Mouse (Mus musculus): Measurements from ENCODE around the gene Hnrnpul2. TPM values are rescaled to one million over a fixed set of nuclear protein-coding genes. Genes with fewer than 3 reads are reported as not detected.

Gene Hnrnpul2
- polyA plus RNA-seq (2015; fragmentation: Nextera tagmentation; extraction: Ambion mirVana): 5.4 and 5.6 TPM in 2 replicates

- H3K4me2 ChIP-seq: peak within 1 kb of the TSS; percentile 89
- peaks cover 37% of the 10 kb centered on the region for H3K4me1 ChIP-seq
- peaks cover 35% of the 10 kb centered on the region for H3K36me3 ChIP-seq
- no peaks in the 10 kb centered on the region for H3K9me3 ChIP-seq
- peak within 1 kb of the TSS; percentile 82 for H3K4me3 ChIP-seq
- under 1% methylated on average over 81 of the region's 83 CpGs for WGBS
- ATAC-seq (ENCODE audit: insufficient number of reproducible peaks, low FRiP score, low TSS enrichment, low read depth): peak; percentile 95
- no peaks in the 10 kb centered on the region for H3K27me3 ChIP-seq
- H3K9ac ChIP-seq: peak within 1 kb of the TSS; percentile 96
- peak within 1 kb of the TSS; percentile 100 for H3K27ac ChIP-seq
Observed at GRCm38 (mm10) chr19:8819596-8820423, at the start of gene Hnrnpul2. Gene Hnrnpul2, plus strand, starts transcription at chr19:8820010.

- Histone ChIP-seq H3K9ac (peak within 1 kb of the TSS; percentile 83), H3K27ac (peak within 1 kb of the TSS; percentile 92), H3K4me3 (peak within 1 kb of the TSS; percentile 65), H3K9me3 (no peaks in the 10 kb centered on the region), H3K36me3 (peaks cover 67% of the 10 kb centered on the region), H3K4me2 (peak within 1 kb of the TSS; percentile 45), H3K4me1 (peaks cover 28% of the 10 kb centered on the region), H3K27me3 (no peaks in the 10 kb centered on the region)
- no peak for ATAC-seq (ENCODE audit: insufficient number of reproducible peaks, low FRiP score, low TSS enrichment, low read depth)
- 20% methylated on average over 29 of the region's 29 CpGs for WGBS
Observed at GRCm38 (mm10) chr19:8770567-8771270, 49.1 kb upstream of the Hnrnpul2 start, which contains the start of gene Tmem223. Gene Tmem223, plus strand, starts transcription at chr19:8770996.

DNA sequence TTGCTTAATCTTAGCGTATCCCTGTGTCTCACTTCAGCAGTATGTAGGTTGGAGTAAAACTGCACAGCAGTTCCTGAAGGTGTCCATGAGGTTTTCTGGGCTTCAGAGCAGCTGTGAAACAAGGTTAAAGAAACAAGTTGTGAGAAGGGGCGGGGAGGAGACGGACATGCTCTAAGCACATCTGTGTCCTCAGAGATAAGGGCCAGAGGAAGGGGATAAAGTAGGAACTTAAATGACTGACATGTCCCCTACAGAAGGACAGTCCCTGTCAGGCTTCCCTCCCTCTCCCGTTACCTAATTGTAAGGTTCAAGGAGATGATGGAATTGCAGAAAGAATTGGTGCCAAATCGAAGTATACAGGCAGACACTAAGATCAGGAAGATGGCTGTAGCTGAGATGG, 46.8 kb upstream of the Hnrnpul2 start:
- no peak overlapping the region for H3K9ac ChIP-seq
- no peak for ATAC-seq (ENCODE audit: insufficient number of reproducible peaks, low FRiP score, low TSS enrichment, low read depth)
- H3K4me3 ChIP-seq: peak overlapping the region; percentile 75
- peak overlapping the region; percentile 88 for H3K4me2 ChIP-seq
- H3K36me3 ChIP-seq: peaks cover 49% of the 10 kb centered on the region
- H3K27me3 ChIP-seq: no peaks in the 10 kb centered on the region
- peak overlapping the region; percentile 33 for H3K27ac ChIP-seq
- H3K4me1 ChIP-seq: peaks cover 28% of the 10 kb centered on the region
- WGBS: 82% methylated on average over 5 of the region's 5 CpGs
- no peaks in the 10 kb centered on the region for H3K9me3 ChIP-seq

DNA sequence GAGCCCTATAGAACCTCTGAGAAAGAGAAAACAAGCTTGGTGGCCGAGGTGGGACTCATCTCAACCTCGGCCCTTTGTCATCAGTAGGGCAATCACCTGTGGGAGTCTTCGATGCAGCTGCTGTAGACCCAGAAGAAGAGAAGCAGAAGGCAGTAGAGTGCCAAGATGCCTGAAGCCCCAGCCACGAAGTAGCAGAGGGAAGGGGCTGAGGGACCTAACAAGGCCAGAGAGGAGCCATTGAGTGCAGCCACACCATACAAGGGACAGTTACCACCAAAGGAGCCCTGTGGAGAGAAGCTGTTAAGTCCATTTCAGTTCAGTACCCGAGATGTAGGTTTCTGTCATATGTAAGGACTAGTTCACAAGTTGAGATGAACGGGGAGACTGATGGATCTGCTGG, 46.4 kb upstream of the Hnrnpul2 start:
- Histone ChIP-seq H3K9ac (peak overlapping the region; percentile 91), H3K36me3 (peaks cover 47% of the 10 kb centered on the region), H3K27me3 (no peaks in the 10 kb centered on the region), H3K4me1 (peaks cover 28% of the 10 kb centered on the region), H3K4me3 (peak overlapping the region; percentile 75), H3K9me3 (no peaks in the 10 kb centered on the region), H3K27ac (peak overlapping the region; percentile 99), H3K4me2 (peak overlapping the region; percentile 88)
- ATAC-seq (ENCODE audit: insufficient number of reproducible peaks, low FRiP score, low TSS enrichment, low read depth): no peak
- 51% methylated on average over 6 of the region's 6 CpGs for WGBS

DNA sequence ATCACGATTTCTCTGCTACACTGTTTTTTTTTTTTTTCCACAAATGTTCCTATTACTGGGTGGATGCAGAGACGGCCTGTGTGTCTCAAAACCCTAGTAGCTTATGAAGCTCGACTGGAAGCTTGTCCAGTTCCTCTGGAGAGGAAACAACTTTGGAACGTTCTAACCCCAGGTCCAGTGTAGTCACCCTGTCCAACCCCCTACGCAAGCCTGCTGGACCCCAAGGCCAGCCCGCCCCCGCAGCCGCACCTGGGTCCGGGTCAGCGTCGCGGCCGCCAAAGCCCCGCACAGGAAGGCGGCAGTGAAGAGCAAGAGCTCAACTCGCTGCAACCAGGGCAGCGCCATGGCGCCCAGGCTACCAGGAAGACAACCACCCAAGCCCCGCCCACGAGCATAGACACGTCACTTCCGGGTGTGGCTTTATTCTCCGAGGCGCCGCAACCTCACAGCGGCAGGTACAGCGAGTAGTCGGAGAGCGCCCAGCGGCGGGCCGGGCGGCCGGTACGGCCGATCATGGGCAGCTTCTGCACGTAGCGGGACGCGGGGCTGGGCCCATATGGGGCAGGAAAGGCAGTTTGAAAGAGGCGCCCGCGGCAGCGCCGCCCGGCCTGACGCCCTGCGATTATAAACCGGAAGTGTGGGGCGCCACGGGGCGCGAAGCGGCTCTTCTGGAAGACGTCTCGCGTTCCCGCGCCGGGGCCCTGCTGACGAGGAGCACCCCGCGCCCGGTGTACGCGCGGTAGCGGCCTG, 45.5 kb upstream of the Hnrnpul2 start, which contains the start of gene Tmem179b:
Tmem179b (minus strand) TSS at position 382 of the 750 bp plus-strand sequence.
- Histone ChIP-seq H3K9me3 (no peaks in the 10 kb centered on the region), H3K4me3 (peak within 1 kb of the TSS; percentile 75), H3K4me1 (peaks cover 28% of the 10 kb centered on the region), H3K36me3 (peaks cover 42% of the 10 kb centered on the region), H3K4me2 (peak within 1 kb of the TSS; percentile 88), H3K27ac (peak within 1 kb of the TSS; percentile 99), H3K9ac (peak within 1 kb of the TSS; percentile 91), H3K27me3 (no peaks in the 10 kb centered on the region)
- under 1% methylated on average over 67 of the region's 68 CpGs for WGBS
- peak; percentile 91 for ATAC-seq (ENCODE audit: insufficient number of reproducible peaks, low FRiP score, low TSS enrichment, low read depth)

- Histone ChIP-seq H3K4me1 (peaks cover 28% of the 10 kb centered on the region), H3K4me2 (peak overlapping the region; percentile 88), H3K9ac (peak overlapping the region; percentile 91), H3K27ac (peak overlapping the region; percentile 99), H3K4me3 (peak overlapping the region; percentile 75), H3K36me3 (peaks cover 36% of the 10 kb centered on the region), H3K9me3 (no peaks in the 10 kb centered on the region), H3K27me3 (no peaks in the 10 kb centered on the region)
- WGBS: 3% methylated on average over 20 of the region's 20 CpGs
- ATAC-seq (ENCODE audit: insufficient number of reproducible peaks, low FRiP score, low TSS enrichment, low read depth): no peak; the same call in 1 of the 2 replicates
Observed at GRCm38 (mm10) chr19:8774951-8775421, 44.8 kb upstream of the Hnrnpul2 start.

GRCm38 (mm10) chr19:8786008-8786781, 33.6 kb upstream of the Hnrnpul2 start, which contains the start of gene Taf6l:
Gene Taf6l, minus strand, starts transcription at chr19:8786417.
- under 1% methylated on average over 32 of the region's 32 CpGs for WGBS
- H3K27me3 ChIP-seq: no peaks in the 10 kb centered on the region
- H3K4me1 ChIP-seq: peaks cover 13% of the 10 kb centered on the region
- H3K9me3 ChIP-seq: no peaks in the 10 kb centered on the region
- peak within 1 kb of the TSS; percentile 73 for H3K9ac ChIP-seq
- peak; percentile 97 for ATAC-seq (ENCODE audit: insufficient number of reproducible peaks, low FRiP score, low TSS enrichment, low read depth)
- H3K4me2 ChIP-seq: peak within 1 kb of the TSS; percentile 74
- H3K4me3 ChIP-seq: peak within 1 kb of the TSS; percentile 87
- H3K27ac ChIP-seq: peak within 1 kb of the TSS; percentile 90
- H3K36me3 ChIP-seq: peaks cover 33% of the 10 kb centered on the region

DNA sequence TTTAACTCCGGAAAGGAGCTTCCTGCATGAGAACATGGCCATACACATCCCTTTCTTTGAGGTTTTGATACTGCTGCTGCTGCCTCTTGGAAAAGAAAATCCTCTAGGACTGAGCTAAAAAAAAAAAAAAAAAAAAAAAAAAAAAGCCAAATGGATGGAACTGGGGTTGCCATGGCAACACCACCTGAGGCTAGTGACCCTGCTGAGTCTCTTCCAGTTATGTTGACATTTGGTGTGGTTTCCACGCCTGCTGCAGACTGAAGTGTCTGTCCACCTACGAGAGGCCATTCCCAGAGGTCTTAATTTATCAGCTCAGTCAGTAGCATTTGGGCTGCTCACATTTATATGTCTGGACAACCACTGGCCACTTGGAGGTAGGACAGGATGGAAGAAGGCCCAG, 31.3 kb upstream of the Hnrnpul2 start:
- WGBS: 21% methylated on average over 3 of the region's 3 CpGs
- Histone ChIP-seq H3K4me1 (peaks cover 13% of the 10 kb centered on the region), H3K9me3 (no peaks in the 10 kb centered on the region), H3K27me3 (no peaks in the 10 kb centered on the region), H3K4me3 (no peak overlapping the region), H3K9ac (no peak overlapping the region), H3K36me3 (peaks cover 24% of the 10 kb centered on the region), H3K4me2 (no peak overlapping the region), H3K27ac (no peak overlapping the region)
- no peak for ATAC-seq (ENCODE audit: insufficient number of reproducible peaks, low FRiP score, low TSS enrichment, low read depth)

GRCm38 (mm10) chr19:8789171-8789570, 30.6 kb upstream of the Hnrnpul2 start:
- H3K9ac ChIP-seq: no peak overlapping the region
- no peaks in the 10 kb centered on the region for H3K27me3 ChIP-seq

DNA sequence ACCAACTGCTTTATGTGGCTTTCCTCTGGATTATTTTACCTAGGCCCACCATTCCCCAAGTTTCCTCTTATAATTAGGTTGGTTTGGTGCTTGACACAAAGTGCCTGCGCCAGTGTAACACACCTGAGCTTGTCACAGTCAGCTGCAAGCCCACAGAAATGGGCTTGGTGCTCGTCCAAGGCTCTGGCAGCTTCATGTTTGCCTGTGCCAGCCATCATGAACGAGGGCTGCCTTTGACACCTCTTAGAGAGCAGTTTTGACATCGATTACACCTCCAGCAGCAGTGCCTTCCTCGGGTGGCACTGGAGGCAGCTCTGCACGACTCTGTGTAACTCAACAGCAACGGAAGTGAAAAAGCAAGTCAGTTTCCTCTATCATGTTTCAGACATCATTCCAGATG, 29.6 kb upstream of the Hnrnpul2 start:
- Histone ChIP-seq H3K27ac (no peak overlapping the region), H3K9me3 (no peaks in the 10 kb centered on the region), H3K27me3 (no peaks in the 10 kb centered on the region), H3K9ac (no peak overlapping the region), H3K4me2 (no peak overlapping the region), H3K4me1 (peaks cover 9% of the 10 kb centered on the region), H3K4me3 (no peak overlapping the region), H3K36me3 (peaks cover 33% of the 10 kb centered on the region)
- ATAC-seq (ENCODE audit: insufficient number of reproducible peaks, low FRiP score, low TSS enrichment, low read depth): no peak
- 81% methylated on average over 7 of the region's 7 CpGs for WGBS

More at GRCm38 (mm10) chr19:8789171-8789570, 30.6 kb upstream of the Hnrnpul2 start:
- Histone ChIP-seq H3K4me2 (no peak overlapping the region), H3K4me1 (peaks cover 13% of the 10 kb centered on the region), H3K9me3 (no peaks in the 10 kb centered on the region), H3K4me3 (no peak overlapping the region), H3K36me3 (peaks cover 24% of the 10 kb centered on the region), H3K27ac (no peak overlapping the region)
- 47% methylated on average over 1 of the region's 1 CpGs for WGBS
- ATAC-seq (ENCODE audit: insufficient number of reproducible peaks, low FRiP score, low TSS enrichment, low read depth): no peak

Data from limb, embryonic 15.5 days (tissue).